Mouse (Mus musculus): ENCODE measurements around the gene Hyal3. TPM values are rescaled to one million over a fixed set of nuclear protein-coding genes. Genes with fewer than 3 reads are reported as not detected.

Hyal3 gene
- polyA plus RNA-seq, 1 experiment from 2014 or later: 0.24 TPM

GRCm38 (mm10) chr9:107541474-107542351, 38.9 kb upstream of the Hyal3 start, which contains the start of the genes Cyb561d2 and Nprl2:
Gene Cyb561d2 (minus strand): TSS chr9:107542193.
Gene Nprl2 (plus strand): TSS chr9:107542226.
- H3K9ac ChIP-seq (ENCODE audit: low read length): peak within 1 kb of the TSS; percentile 65
- peaks cover 16% of the 10 kb centered on the region for H3K36me3 ChIP-seq (ENCODE audit: control insufficient read depth, insufficient read depth, low read length)
- no peaks in the 10 kb centered on the region for H3K9me3 ChIP-seq (ENCODE audit: control insufficient read depth, low read length)
- peak within 1 kb of the TSS; percentile 85 for H3K4me2 ChIP-seq (ENCODE audit: low read depth)
- H3K27me3 ChIP-seq (ENCODE audit: control insufficient read depth, insufficient read depth, low read length): no peaks in the 10 kb centered on the region
- H3K4me1 ChIP-seq (ENCODE audit: control insufficient read depth, insufficient read depth, low read length): peaks cover 19% of the 10 kb centered on the region
- H3K4me3 ChIP-seq (ENCODE audit: low read depth, low read length): peak within 1 kb of the TSS; percentile 52
- under 1% methylated on average over 46 of the region's 46 CpGs for WGBS
- peak; percentile 81 for ATAC-seq (ENCODE audit: insufficient read depth, low FRiP score, low TSS enrichment)
- H3K27ac ChIP-seq (ENCODE audit: low read depth, low read length): no peak within 1 kb of the TSS; the same call in 1 of the 2 replicates
- peak; percentile 96 for DNase-seq (ENCODE audit: low spot score)

GRCm38 (mm10) chr9:107542352-107542686, 38.3 kb upstream of the Hyal3 start:
- H3K4me1 ChIP-seq (ENCODE audit: control insufficient read depth, insufficient read depth, low read length): peaks cover 20% of the 10 kb centered on the region
- ATAC-seq (ENCODE audit: insufficient read depth, low FRiP score, low TSS enrichment): no peak
- H3K27me3 ChIP-seq (ENCODE audit: control insufficient read depth, insufficient read depth, low read length): no peaks in the 10 kb centered on the region
- H3K4me2 ChIP-seq (ENCODE audit: low read depth): peak overlapping the region; percentile 85
- H3K9ac ChIP-seq (ENCODE audit: low read length): peak overlapping the region; percentile 65
- DNase-seq (ENCODE audit: low spot score): no peak
- peaks cover 16% of the 10 kb centered on the region for H3K36me3 ChIP-seq (ENCODE audit: control insufficient read depth, insufficient read depth, low read length)
- peak overlapping the region; percentile 52 for H3K4me3 ChIP-seq (ENCODE audit: low read depth, low read length)
- H3K9me3 ChIP-seq (ENCODE audit: control insufficient read depth, low read length): no peaks in the 10 kb centered on the region
- WGBS: 2% methylated on average over 11 of the region's 11 CpGs
- no peak overlapping the region for H3K27ac ChIP-seq (ENCODE audit: low read depth, low read length)

DNA sequence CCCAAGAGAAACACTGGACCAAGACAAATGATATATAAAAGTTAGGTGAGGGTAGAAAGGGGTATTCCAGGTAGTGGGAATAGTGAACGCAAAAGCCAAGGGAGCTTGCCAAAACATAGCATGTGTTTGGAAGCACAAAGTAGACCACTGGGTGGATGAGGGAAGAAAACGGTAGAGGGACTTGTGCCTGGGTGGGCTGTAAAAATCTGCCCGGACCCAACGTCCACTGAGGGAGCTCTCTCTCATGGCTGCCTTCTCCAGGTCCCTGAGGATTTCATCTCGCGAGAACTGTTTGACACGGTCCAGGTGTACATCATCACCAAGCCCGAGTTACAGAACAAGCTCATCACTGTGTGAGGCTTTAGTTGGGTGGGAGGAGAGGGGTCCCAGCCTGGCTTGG, 37.9 kb upstream of the Hyal3 start:
- no peak for DNase-seq (ENCODE audit: low spot score)
- no peak for ATAC-seq (ENCODE audit: insufficient read depth, low FRiP score, low TSS enrichment)
- no peaks in the 10 kb centered on the region for H3K9me3 ChIP-seq (ENCODE audit: control insufficient read depth, low read length)
- H3K36me3 ChIP-seq (ENCODE audit: control insufficient read depth, insufficient read depth, low read length): peaks cover 15% of the 10 kb centered on the region
- H3K27me3 ChIP-seq (ENCODE audit: control insufficient read depth, insufficient read depth, low read length): no peaks in the 10 kb centered on the region
- 47% methylated on average over 8 of the region's 8 CpGs for WGBS
- peak overlapping the region; percentile 85 for H3K4me2 ChIP-seq (ENCODE audit: low read depth)
- peak overlapping the region; percentile 52 for H3K4me3 ChIP-seq (ENCODE audit: low read depth, low read length)
- no peak overlapping the region for H3K27ac ChIP-seq (ENCODE audit: low read depth, low read length)
- H3K4me1 ChIP-seq (ENCODE audit: control insufficient read depth, insufficient read depth, low read length): peaks cover 22% of the 10 kb centered on the region
- peak overlapping the region; percentile 65 for H3K9ac ChIP-seq (ENCODE audit: low read length)

DNA sequence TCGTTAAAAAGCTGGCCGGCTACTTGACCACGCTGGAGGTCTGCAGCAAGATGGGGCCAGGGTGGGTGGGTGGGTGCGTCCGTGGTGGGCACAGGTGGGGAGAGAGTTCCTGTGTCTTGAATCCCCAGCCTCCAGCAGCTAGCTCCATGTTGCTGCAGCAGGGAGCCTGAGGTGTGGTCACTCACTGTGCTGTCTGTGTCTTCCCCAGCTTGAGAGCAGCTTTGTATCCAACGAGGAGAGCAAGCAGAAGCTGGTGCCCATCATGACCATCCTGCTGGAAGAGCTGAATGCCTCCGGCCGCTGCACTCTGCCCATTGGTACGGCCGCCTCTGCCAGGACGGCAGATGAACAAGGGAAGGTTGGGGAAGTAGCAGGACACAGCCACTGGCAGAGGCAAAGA, 37.3 kb upstream of the Hyal3 start:
- Histone ChIP-seq H3K27me3 (ENCODE audit: control insufficient read depth, insufficient read depth, low read length) (no peaks in the 10 kb centered on the region), H3K9me3 (ENCODE audit: control insufficient read depth, low read length) (no peaks in the 10 kb centered on the region), H3K4me1 (ENCODE audit: control insufficient read depth, insufficient read depth, low read length) (peaks cover 22% of the 10 kb centered on the region), H3K4me3 (ENCODE audit: low read depth, low read length) (no peak overlapping the region; the same call in 1 of the 2 replicates), H3K36me3 (ENCODE audit: control insufficient read depth, insufficient read depth, low read length) (peaks cover 10% of the 10 kb centered on the region), H3K4me2 (ENCODE audit: low read depth) (no peak overlapping the region), H3K27ac (ENCODE audit: low read depth, low read length) (no peak overlapping the region), H3K9ac (ENCODE audit: low read length) (no peak overlapping the region)
- ATAC-seq (ENCODE audit: insufficient read depth, low FRiP score, low TSS enrichment): no peak
- DNase-seq (ENCODE audit: low spot score): no peak
- WGBS: 84% methylated on average over 11 of the region's 11 CpGs

DNA sequence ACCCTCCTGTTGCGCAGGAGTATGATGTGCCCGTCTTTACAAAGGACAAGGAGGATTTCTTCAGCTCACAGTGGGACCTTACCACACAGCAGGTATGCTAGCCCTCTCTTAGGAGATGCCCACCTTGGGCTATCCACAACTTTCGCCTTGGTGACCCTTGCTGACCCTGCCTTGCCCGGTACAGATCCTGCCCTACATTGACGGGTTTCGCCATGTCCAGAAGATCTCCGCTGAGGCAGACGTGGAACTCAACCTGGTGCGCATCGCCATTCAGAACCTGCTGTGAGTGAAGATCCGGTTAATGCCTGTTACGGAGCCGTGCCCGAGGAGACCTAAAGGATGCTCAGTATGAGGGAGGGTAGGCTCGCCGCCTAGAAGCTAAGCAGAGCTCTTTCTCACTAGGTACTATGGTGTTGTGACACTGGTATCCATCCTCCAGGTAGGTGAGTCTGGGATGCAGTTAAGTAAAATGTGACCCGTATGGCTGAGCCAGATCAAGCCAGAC, 36.4 kb upstream of the Hyal3 start:
- ATAC-seq (ENCODE audit: insufficient read depth, low FRiP score, low TSS enrichment) (no peak), DNase-seq (ENCODE audit: low spot score) (no peak)
- H3K4me2 ChIP-seq (ENCODE audit: low read depth): no peak overlapping the region
- H3K9ac ChIP-seq (ENCODE audit: low read length): no peak overlapping the region
- H3K27me3 ChIP-seq (ENCODE audit: control insufficient read depth, insufficient read depth, low read length): no peaks in the 10 kb centered on the region
- peaks cover 8% of the 10 kb centered on the region for H3K36me3 ChIP-seq (ENCODE audit: control insufficient read depth, insufficient read depth, low read length)
- no peak overlapping the region for H3K4me3 ChIP-seq (ENCODE audit: low read depth, low read length)
- WGBS: 95% methylated on average over 17 of the region's 17 CpGs
- no peak overlapping the region for H3K27ac ChIP-seq (ENCODE audit: low read depth, low read length)
- peaks cover 22% of the 10 kb centered on the region for H3K4me1 ChIP-seq (ENCODE audit: control insufficient read depth, insufficient read depth, low read length)
- no peaks in the 10 kb centered on the region for H3K9me3 ChIP-seq (ENCODE audit: control insufficient read depth, low read length)

- Histone ChIP-seq H3K4me3 (ENCODE audit: low read depth, low read length) (no peak overlapping the region), H3K4me2 (ENCODE audit: low read depth) (no peak overlapping the region), H3K4me1 (ENCODE audit: control insufficient read depth, insufficient read depth, low read length) (peaks cover 22% of the 10 kb centered on the region), H3K36me3 (ENCODE audit: control insufficient read depth, insufficient read depth, low read length) (peaks cover 3% of the 10 kb centered on the region), H3K27me3 (ENCODE audit: control insufficient read depth, insufficient read depth, low read length) (peaks cover 1% of the 10 kb centered on the region; the same call in 1 of the 2 replicates), H3K27ac (ENCODE audit: low read depth, low read length) (no peak overlapping the region), H3K9ac (ENCODE audit: low read length) (no peak overlapping the region), H3K9me3 (ENCODE audit: control insufficient read depth, low read length) (no peaks in the 10 kb centered on the region)
- WGBS: 92% methylated on average over 12 of the region's 12 CpGs
- no peak for DNase-seq (ENCODE audit: low spot score)
- no peak for ATAC-seq (ENCODE audit: insufficient read depth, low FRiP score, low TSS enrichment)
These were observed 35.9 kb upstream of the Hyal3 start for GRCm38 (mm10) chr9:107544729-107545128.

GRCm38 (mm10) chr9:107545199-107545598, 35.4 kb upstream of the Hyal3 start:
- peaks cover 2% of the 10 kb centered on the region; the same call in 1 of the 2 replicates for H3K36me3 ChIP-seq (ENCODE audit: control insufficient read depth, insufficient read depth, low read length)
- H3K4me3 ChIP-seq (ENCODE audit: low read depth, low read length): no peak overlapping the region
- no peaks in the 10 kb centered on the region for H3K9me3 ChIP-seq (ENCODE audit: control insufficient read depth, low read length)
- ATAC-seq (ENCODE audit: insufficient read depth, low FRiP score, low TSS enrichment) (no peak), DNase-seq (ENCODE audit: low spot score) (no peak)
- no peak overlapping the region for H3K4me2 ChIP-seq (ENCODE audit: low read depth)
- WGBS: 83% methylated on average over 10 of the region's 10 CpGs
- peaks cover 22% of the 10 kb centered on the region for H3K4me1 ChIP-seq (ENCODE audit: control insufficient read depth, insufficient read depth, low read length)
- H3K27ac ChIP-seq (ENCODE audit: low read depth, low read length): no peak overlapping the region
- no peak overlapping the region for H3K9ac ChIP-seq (ENCODE audit: low read length)
- H3K27me3 ChIP-seq (ENCODE audit: control insufficient read depth, insufficient read depth, low read length): peaks cover 6% of the 10 kb centered on the region

GRCm38 (mm10) chr9:107545602-107546001, 35.0 kb upstream of the Hyal3 start:
- Histone ChIP-seq H3K27me3 (ENCODE audit: control insufficient read depth, insufficient read depth, low read length) (peaks cover 10% of the 10 kb centered on the region), H3K4me3 (ENCODE audit: low read depth, low read length) (no peak overlapping the region), H3K27ac (ENCODE audit: low read depth, low read length) (no peak overlapping the region), H3K4me2 (ENCODE audit: low read depth) (no peak overlapping the region), H3K9ac (ENCODE audit: low read length) (no peak overlapping the region), H3K9me3 (ENCODE audit: control insufficient read depth, low read length) (no peaks in the 10 kb centered on the region), H3K4me1 (ENCODE audit: control insufficient read depth, insufficient read depth, low read length) (peaks cover 22% of the 10 kb centered on the region), H3K36me3 (ENCODE audit: control insufficient read depth, insufficient read depth, low read length) (peaks cover 2% of the 10 kb centered on the region; the same call in 1 of the 2 replicates)
- DNase-seq (ENCODE audit: low spot score) (peak; percentile 80), ATAC-seq (ENCODE audit: insufficient read depth, low FRiP score, low TSS enrichment) (no peak)
- WGBS: 4% methylated on average over 3 of the region's 3 CpGs
